Mouse (Mus musculus) kidney, adult 2 months (tissue): Measurements from ENCODE around the gene Dock2.

ENCODE experiments used
- CTCF ChIP-seq: fragments of 200-500 bp; conservative IDR thresholded peaks from 2 replicates; pipeline ENCODE4 v1.5.1; 2011; ENCODE audit warnings: low read depth, mild to moderate bottlenecking, control low read depth, low read length, moderate library complexity, mixed read lengths; ENCODE audit not compliant: insufficient read depth, insufficient read length
- POLR2A ChIP-seq: fragments of 200-500 bp; IDR thresholded peaks from one replicate; pipeline ENCODE4 v1.6.1; 2011; ENCODE audit warnings: low read depth, low read length, control low read depth

- TF ChIP-seq POLR2A (no peak), CTCF (no peak)
These were observed 406.0 kb downstream of the Dock2 start for GRCm38 (mm10) chr11:34377649-34378048.
